8 mouse cellular contexts compared by ENCODE assay signal in the genomic region with DNA sequence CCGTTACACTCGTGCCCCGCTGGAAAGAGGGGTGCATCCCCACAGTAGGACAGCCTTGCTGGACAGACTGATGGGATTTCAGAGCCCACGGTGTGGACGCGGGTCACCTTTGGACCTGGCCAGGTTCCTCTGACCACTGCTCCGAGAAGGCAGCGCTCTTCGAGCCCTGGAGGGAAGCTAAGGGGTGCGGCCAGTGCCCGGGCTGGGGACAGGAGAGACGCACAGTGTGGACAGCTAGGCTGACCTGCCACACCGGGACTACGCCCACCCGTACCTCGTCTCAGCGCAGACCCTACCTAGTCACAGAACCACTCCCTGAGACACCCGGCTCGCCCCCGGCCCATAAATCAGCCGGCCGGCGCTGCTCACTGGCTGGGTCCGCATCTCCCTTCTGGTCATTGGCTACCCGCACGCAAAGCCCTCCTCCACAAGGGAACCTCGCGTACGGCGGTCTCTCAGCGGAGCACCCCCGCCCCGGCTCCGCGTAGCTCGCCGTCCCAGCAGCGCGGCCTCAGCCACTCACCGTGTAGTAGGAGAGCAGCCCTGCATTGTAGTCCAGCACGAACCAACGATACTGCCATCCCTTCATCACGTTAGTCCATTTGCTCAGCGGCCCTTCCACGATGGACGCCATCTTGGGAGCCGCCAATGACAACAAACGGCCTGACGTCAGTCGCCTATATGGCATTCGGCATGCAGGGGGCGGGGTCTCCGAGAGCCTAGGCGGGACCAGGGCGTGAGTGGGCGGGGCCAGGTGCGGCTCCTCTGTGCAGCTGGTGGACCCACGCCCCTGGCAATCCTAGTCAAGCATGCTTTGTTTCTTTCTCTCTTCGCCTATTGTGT. TPM values are rescaled to one million over a fixed set of nuclear protein-coding genes. Genes with fewer than 3 reads are reported as not detected.
DNase-seq lines count a peak whose midpoint lies in the region; ATAC-seq lines count a peak whose summit lies in the region.

Gene Osbpl9, minus strand, starts transcription at position 691 of the 843 bp plus-strand sequence.

- under 1% methylated on average over 59 of the region's 59 CpGs for WGBS in intestine, embryonic 14.5 days

- no peaks in the 10 kb centered on the region for H3K9me3 ChIP-seq in intestine, embryonic 14.5 days (ENCODE audit: control insufficient read depth, low read length)

- H3K4me2 ChIP-seq in intestine, embryonic 14.5 days (ENCODE audit: low read length), result peak within 1 kb of the TSS; percentile 82

- H3K4me1 ChIP-seq in intestine, embryonic 14.5 days (replicated peaks; ENCODE audit: control insufficient read depth, insufficient read depth, low read length), result peaks cover 8% of the 10 kb centered on the region

- peak within 1 kb of the TSS; percentile 76 for H3K4me3 ChIP-seq in intestine, embryonic 14.5 days (ENCODE audit: low read depth, low read length)

- peak within 1 kb of the TSS; percentile 96 for H3K27ac ChIP-seq in intestine, embryonic 14.5 days (ENCODE audit: low read depth)

- no peaks in the 10 kb centered on the region for H3K27me3 ChIP-seq in intestine, embryonic 14.5 days (replicated peaks; ENCODE audit: control insufficient read depth, insufficient read depth, low read length)

- DNase-seq in adrenal gland, adult 18-20 months (ENCODE audit: low spot score in 2 of 2), result peak; percentile 98
- peak; percentile 99 for DNase-seq in embryo, embryonic 11 days
- peak; percentile 96 for DNase-seq in gastrocnemius, postnatal 25 days
- peak; percentile 100 for DNase-seq in intestine, embryonic 14.5 days (ENCODE audit: low spot score)
- DNase-seq in left cerebral cortex, postnatal 14 days (ENCODE audit: low spot score in 2 of 2), result peak; percentile 98
- peak; percentile 98 for DNase-seq in mesoderm, embryonic 11.5 days (ENCODE audit: low read depth, low spot score)
- peak; percentile 96 to 97 for DNase-seq in right cerebral cortex, postnatal 36 days (ENCODE audit: low spot score in 2 of 2)
- DNase-seq in yolk sac, embryonic 10.5 days (ENCODE audit: low spot score), result peak; percentile 99

- intact Hi-C loops in left cerebral cortex, postnatal 14 days (cut with DNase I), result no loop called here

- no peaks in the 10 kb centered on the region for H3K36me3 ChIP-seq in intestine, embryonic 14.5 days (ENCODE audit: control insufficient read depth, insufficient read depth, low read length)

- ATAC-seq in intestine, embryonic 14.5 days (replicated peaks; ENCODE audit: low FRiP score, low TSS enrichment, low read depth), result peak; percentile 99

- H3K9ac ChIP-seq in intestine, embryonic 14.5 days (ENCODE audit: low read length), result peak within 1 kb of the TSS; percentile 78

RNA-seq across cellular contexts. Expression of gene Osbpl9, which starts in this region (rescaled TPM):
- total RNA-seq in adrenal gland, adult 18-20 months (2021), result 100 to 1,000 TPM; 105 to 119 TPM
- total RNA-seq in gastrocnemius, postnatal 25 days (2021), result 10 to 100 TPM; 82.3 to 98.8 TPM
- polyA plus RNA-seq in intestine, embryonic 14.5 days (2014; fragmentation: Nextera tagmentation; extraction: Ambion mirVana), result 53.6 and 62.1 TPM in 2 replicates
- 10 to 100 TPM; 49.5 to 52.2 TPM for total RNA-seq in left cerebral cortex, postnatal 14 days (2021)

Comparison
In these comparisons a context has a peak if more than half of its experiments do, and no peak if none do; other contexts are left out.
1. Peak in every context shown above with its lines: DNase-seq, ATAC-seq, H3K4me3 ChIP-seq and H3K27ac ChIP-seq.